Mouse (Mus musculus) liver, embryonic 14.5 days (tissue): ENCODE results near the gene Krtap5-1. TPM values are rescaled to one million over a fixed set of nuclear protein-coding genes. Genes with fewer than 3 reads are reported as not detected.
"Not testable (repeated sequence)": the region's sequence is repeated elsewhere in the genome, so short reads cannot be mapped to it uniquely, and the experiment has no call there.

ENCODE experiments used
- ATAC-seq: fragments of 200-750 bp; cut with Nextera tagmentation; 2 replicates; pipeline ENCODE4 v1.8.0; 2017; ENCODE audit warnings: moderate number of reproducible peaks, mild to moderate bottlenecking, moderate library complexity; ENCODE audit not compliant: insufficient read depth
- DNase-seq, 3 experiments: peaks; one replicate each; pipeline ENCODE4 v3.0.0-alpha.2; 2012 to 2013; ENCODE audit warnings: low read depth in 3 of 3, low spot score in 3 of 3
- H3K27ac ChIP-seq: fragments of 300-500 bp; sonication (generic); 2 replicates; pipeline ENCODE4 v1.5.1; 2014; ENCODE audit warnings: moderate library complexity, mild to moderate bottlenecking, control low read depth, inconsistent platforms
- H3K27me3 ChIP-seq: fragments of 300-500 bp; sonication (generic); 2 replicates; pipeline ENCODE4 v1.6.1; 2014; ENCODE audit warnings: mild to moderate bottlenecking, low read length, moderate library complexity; ENCODE audit not compliant: control insufficient read depth, insufficient read depth
- H3K36me3 ChIP-seq: fragments of 300-500 bp; sonication (generic); replicated peaks from 2 replicates; pipeline ENCODE4 v1.6.1; 2014; ENCODE audit warnings: low read depth; ENCODE audit not compliant: control insufficient read depth, insufficient read depth
- H3K4me1 ChIP-seq, 2 experiments: fragments of 200-500 bp in 1 of 2; fragments of 300-500 bp in 1 of 2; sonication (generic) in 1 of 2; replicated peaks; 2 replicates each; pipeline ENCODE4 v1.6.1; 2012 to 2014; ENCODE audit warnings: antibody characterized with exemption in 1 of 2, inconsistent platforms in 1 of 2, low read length in 1 of 2; ENCODE audit not compliant: control insufficient read depth in 2 of 2, insufficient read depth in 2 of 2
- H3K4me2 ChIP-seq: fragments of 300-500 bp; sonication (generic); 2 replicates; pipeline ENCODE4 v1.6.1; 2014; ENCODE audit warnings: low read depth, mild to moderate bottlenecking, control low read depth, moderate library complexity
- H3K4me3 ChIP-seq, 2 experiments: fragments of 200-500 bp in 1 of 2; fragments of 300-500 bp in 1 of 2; sonication (generic) in 1 of 2; 2 replicates each; pipeline ENCODE4 v1.5.1; 2012 to 2014; ENCODE audit warnings: low read depth in 2 of 2, low read length in 2 of 2, mild to moderate bottlenecking in 2 of 2, control low read depth in 1 of 2, inconsistent platforms in 1 of 2, moderate library complexity in 1 of 2; ENCODE audit not compliant: insufficient read depth in 1 of 2
- H3K9ac ChIP-seq: fragments of 300-500 bp; sonication (generic); replicated peaks from 2 replicates; pipeline ENCODE4 v1.6.1; 2014; ENCODE audit warnings: mild to moderate bottlenecking, control low read depth, moderate library complexity
- H3K9me3 ChIP-seq: fragments of 300-500 bp; sonication (generic); 2 replicates; pipeline ENCODE4 v1.6.1; 2016; ENCODE audit warnings: low read length, mixed read lengths; ENCODE audit not compliant: control insufficient read depth
- CTCF ChIP-seq: IDR thresholded peaks from 2 replicates; pipeline ENCODE4 v1.5.1; 2016; ENCODE audit warnings: antibody characterized with exemption, low read depth, control low read depth
- EP300 ChIP-seq: IDR thresholded peaks from 2 replicates; pipeline ENCODE4 v1.6.1; 2016; ENCODE audit warnings: antibody characterized with exemption, low read depth
- WGBS: fragments of 180-500 bp; shearing (Covaris S2); extraction: QIAGEN DNeasy Blood & Tissue Kit; methylation state at CpG from one replicate; pipeline ENCODE4 v1.1.7; 2014; ENCODE audit not compliant: insufficient replicate concordance; 5-methylcytosine and 5-hydroxymethylcytosine counted together
- polyA plus RNA-seq, 2 experiments: library from polyadenylated mRNA; depleted of rRNA in 1 of 2; stranded (reverse) in 1 of 2; unstranded in 1 of 2; fragments of >200 nt; fragmentation: Nextera tagmentation in 1 of 2; extraction: Ambion mirVana in 1 of 2; gene quantifications; 2 replicates each; pipeline versions ENCODE4 v1.2.1 to v1.2.3; 2012 to 2014

Gene Krtap5-1
- polyA plus RNA-seq (2012; rRNA removed) (not detected in 2 replicates), polyA plus RNA-seq (2014; fragmentation: Nextera tagmentation; extraction: Ambion mirVana) (not detected in 2 replicates)

GRCm38 (mm10) chr7:142297018-142297417 is at the start of gene Krtap5-1:
Gene Krtap5-1, minus strand, starts transcription at chr7:142297118.
- not testable (repeated sequence) for H3K36me3 ChIP-seq, H3K4me2 ChIP-seq, H3K27me3 ChIP-seq, DNase-seq, H3K9ac ChIP-seq, H3K4me3 ChIP-seq, H3K9me3 ChIP-seq, H3K4me1 ChIP-seq, ATAC-seq, H3K27ac ChIP-seq

GRCm38 (mm10) chr7:142342247-142342640 is 45.3 kb upstream of the Krtap5-1 start:
- H3K27ac ChIP-seq: no peak overlapping the region
- DNase-seq: no peak
- no peaks in the 10 kb centered on the region for H3K36me3 ChIP-seq
- H3K4me2 ChIP-seq: no peak overlapping the region
- peaks cover 3 to 9% of the 10 kb centered on the region in 2 experiments for H3K4me1 ChIP-seq
- H3K4me3 ChIP-seq: no peak overlapping the region
- no peak overlapping the region for H3K9ac ChIP-seq
- TF ChIP-seq EP300: no peak
- TF ChIP-seq CTCF: no peak
- no peaks in the 10 kb centered on the region for H3K9me3 ChIP-seq
- WGBS: 50% methylated on average over 3 of the region's 3 CpGs
- no peak for ATAC-seq
- no peaks in the 10 kb centered on the region for H3K27me3 ChIP-seq

- H3K36me3 ChIP-seq: no peaks in the 10 kb centered on the region
- no peak overlapping the region for H3K9ac ChIP-seq
- no peaks in the 10 kb centered on the region for H3K9me3 ChIP-seq
- peaks cover 0 to 8% of the 10 kb centered on the region in 2 experiments; a peak in 3 of 4 replicates for H3K4me1 ChIP-seq
- H3K4me2 ChIP-seq: no peak overlapping the region
- H3K27me3 ChIP-seq: no peaks in the 10 kb centered on the region
- WGBS: 65% methylated on average over 10 of the region's 10 CpGs
- H3K27ac ChIP-seq: no peak overlapping the region
- DNase-seq: no peak
- no peak overlapping the region for H3K4me3 ChIP-seq
- TF ChIP-seq CTCF (no peak), EP300 (no peak)
- ATAC-seq: no peak
Observed at GRCm38 (mm10) chr7:142341564-142342246, 44.8 kb upstream of the Krtap5-1 start.

GRCm38 (mm10) chr7:142340269-142340970 is 43.5 kb upstream of the Krtap5-1 start:
- H3K4me3 ChIP-seq: no peak overlapping the region
- no peak overlapping the region for H3K9ac ChIP-seq
- H3K4me2 ChIP-seq: no peak overlapping the region
- no peak for DNase-seq
- no peak overlapping the region for H3K27ac ChIP-seq
- WGBS: 33% methylated on average over 10 of the region's 10 CpGs
- H3K27me3 ChIP-seq: no peaks in the 10 kb centered on the region
- peaks cover 0 to 5% of the 10 kb centered on the region in 2 experiments; a peak in 3 of 4 replicates for H3K4me1 ChIP-seq
- TF ChIP-seq CTCF (peak; percentile 64), EP300 (no peak)
- H3K36me3 ChIP-seq: no peaks in the 10 kb centered on the region
- peak; percentile 36 for ATAC-seq
- H3K9me3 ChIP-seq: no peaks in the 10 kb centered on the region

- TF ChIP-seq CTCF: no peak
- no peak for TF ChIP-seq EP300
- Histone ChIP-seq H3K9ac (no peak overlapping the region), H3K27me3 (no peaks in the 10 kb centered on the region), H3K4me3 (no peak overlapping the region), H3K4me2 (no peak overlapping the region), H3K9me3 (no peaks in the 10 kb centered on the region), H3K4me1 (peaks cover 12 to 18% of the 10 kb centered on the region in 2 experiments), H3K36me3 (no peaks in the 10 kb centered on the region), H3K27ac (no peak overlapping the region)
- DNase-seq (no peak), ATAC-seq (no peak)
- WGBS: 80% methylated on average over 8 of the region's 8 CpGs
Observed at GRCm38 (mm10) chr7:142335151-142335550, 38.2 kb upstream of the Krtap5-1 start.
